ENCODE assay signal across 8 mouse cellular contexts in genomic region chr4:87367732-87368412, GRCm38 (mm10).
DNase-seq lines count a peak whose midpoint lies in the region; ATAC-seq lines count a peak whose summit lies in the region.

No protein-coding gene starts in this region.

- DNase-seq in adrenal gland, adult 2 months = peak; percentile 88
- DNase-seq in embryo, embryonic 11 days = peak; percentile 87
- peak; percentile 64 to 74 for DNase-seq in gastrocnemius, postnatal 36 days
- peak; percentile 87 to 88 for DNase-seq in left cerebral cortex, postnatal 14 days (ENCODE audit: low spot score in 2 of 2)
- peak; percentile 67 for DNase-seq in right cerebral cortex, postnatal 14 days
- DNase-seq in urinary bladder, postnatal 25 days (ENCODE audit: low spot score) = peak; percentile 75

- H3K9ac ChIP-seq in intestine, embryonic 15.5 days = peak overlapping the region; percentile 45; the same call in 1 of the 2 replicates

- 9% methylated on average over 19 of the region's 19 CpGs for WGBS in intestine, embryonic 15.5 days

- H3K36me3 ChIP-seq in intestine, embryonic 15.5 days = no peaks in the 10 kb centered on the region

- intact Hi-C loops in gastrocnemius, postnatal 36 days (cut with DNase I) = loop anchor here (2.0 to 10.0 kb wide), 3 partner anchors 417 to 1177 kb away; no protein-coding TSS in a partner anchor
- intact Hi-C loops in left cerebral cortex, postnatal 14 days (cut with DNase I) = loop anchor here (5.0 kb wide), 3 partner anchors 664 to 1174 kb away; partner anchors contain the start of gene Mllt3

- H3K27me3 ChIP-seq in intestine, embryonic 15.5 days (replicated peaks) = no peaks in the 10 kb centered on the region

- no peaks in the 10 kb centered on the region for H3K9me3 ChIP-seq in intestine, embryonic 15.5 days

- peak overlapping the region; percentile 51 for H3K27ac ChIP-seq in intestine, embryonic 15.5 days

- peak overlapping the region; percentile 38 for H3K4me3 ChIP-seq in intestine, embryonic 15.5 days (replicated peaks)

- peaks cover 8% of the 10 kb centered on the region for H3K4me1 ChIP-seq in intestine, embryonic 15.5 days (replicated peaks)

- peak; percentile 92 for ATAC-seq in intestine, embryonic 15.5 days
- peak; percentile 96 for ATAC-seq in megakaryocyte-erythroid progenitor cell, adult 5-6 weeks (replicated peaks; ENCODE audit: low FRiP score, low TSS enrichment, poor library complexity, severe bottlenecking)

- peak overlapping the region; percentile 76 for H3K4me2 ChIP-seq in intestine, embryonic 15.5 days (replicated peaks)

Comparison
In these comparisons a context has a peak if more than half of its experiments do, and no peak if none do; other contexts are left out.
1. Peak in every context shown above with its lines: DNase-seq, ATAC-seq, H3K4me3 ChIP-seq and H3K27ac ChIP-seq.